Mouse (Mus musculus): ENCODE data around the gene Krt26.

Krt26 gene

DNA sequence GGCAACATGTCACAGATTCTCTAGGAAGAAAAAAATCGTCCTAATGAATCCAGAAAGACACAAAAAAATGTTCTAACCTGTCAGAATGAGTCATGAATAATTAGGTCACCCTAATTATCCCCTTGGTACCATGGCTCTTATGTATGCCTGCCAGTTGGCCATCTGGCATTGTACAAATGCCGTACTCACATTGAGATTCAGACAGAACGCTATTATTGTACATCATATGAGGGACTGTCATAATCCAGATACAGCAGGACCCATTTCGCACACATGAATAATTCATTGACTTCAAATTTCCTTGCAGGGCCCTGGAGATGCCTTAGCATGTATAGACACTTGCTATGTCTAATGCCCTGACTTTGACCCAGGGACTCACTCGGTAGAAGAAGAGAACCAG, 53.8 kb downstream of the Krt26 start:
- no peak for DNase-seq (ENCODE audit: low spot score in 2 of 2)

DNA sequence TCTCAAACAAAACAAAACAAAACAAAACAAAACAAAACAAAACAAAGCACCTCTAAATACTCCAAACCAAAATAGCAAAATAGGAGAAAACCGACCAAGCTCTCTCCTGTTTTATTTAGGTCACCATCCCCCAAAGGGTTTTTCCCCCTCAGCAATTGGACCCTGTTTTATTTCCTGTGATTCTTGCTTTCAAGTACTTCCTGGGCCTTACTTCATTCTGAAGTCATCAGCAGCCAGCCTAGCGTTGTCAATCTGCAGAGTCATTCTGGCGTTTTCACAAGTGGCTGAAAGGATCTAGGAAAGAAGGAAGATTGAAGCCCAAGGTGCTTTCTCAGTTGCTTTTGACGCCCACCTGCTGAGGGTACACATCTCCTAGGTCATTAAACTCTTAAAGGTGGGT, 54.4 kb downstream of the Krt26 start:
- DNase-seq (ENCODE audit: low spot score in 2 of 2) = no peak

- DNase-seq (ENCODE audit: low spot score in 2 of 2) = no peak
Observed at GRCm38 (mm10) chr11:99281116-99281515, 56.6 kb downstream of the Krt26 start.

DNA sequence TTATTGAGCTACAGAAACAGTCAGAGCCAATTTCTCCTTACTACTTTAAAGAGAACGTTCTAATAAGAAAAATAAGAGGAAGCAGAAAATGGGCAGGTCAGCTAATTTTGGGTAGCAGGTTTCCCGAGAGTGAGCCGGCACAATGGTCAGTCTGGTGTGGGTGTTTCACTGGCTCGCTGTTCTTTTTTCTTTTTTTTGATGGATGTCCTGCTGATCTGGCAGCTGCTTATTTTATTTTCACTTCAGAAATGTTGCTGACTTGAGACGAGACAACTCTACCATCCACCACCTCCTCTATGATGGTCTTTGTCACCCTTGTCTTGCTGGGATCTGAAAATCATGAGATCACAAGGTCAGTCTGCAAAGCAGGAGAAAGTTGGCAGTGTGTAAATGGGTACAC, 57.8 kb downstream of the Krt26 start:
- DNase-seq (ENCODE audit: low spot score in 2 of 2) = no peak
